Mouse (Mus musculus) hindbrain, embryonic 12.5 days (tissue): ENCODE data around the gene Paf1. TPM values are rescaled to one million over a fixed set of nuclear protein-coding genes. Genes with fewer than 3 reads are reported as not detected.

ENCODE experiments used
- ATAC-seq: fragments of 200-750 bp; cut with Nextera tagmentation; 2 replicates; pipeline ENCODE4 v1.8.0; 2017; ENCODE audit warnings: moderate TSS enrichment; ENCODE audit not compliant: low FRiP score
- H3K27ac ChIP-seq: fragments of 300-500 bp; sonication (generic); 2 replicates; pipeline ENCODE4 v1.5.1; 2016; ENCODE audit warnings: mild to moderate bottlenecking
- H3K27me3 ChIP-seq: fragments of 300-500 bp; sonication (generic); 2 replicates; pipeline ENCODE4 v1.6.1; 2016; ENCODE audit warnings: mild to moderate bottlenecking
- H3K36me3 ChIP-seq: fragments of 300-500 bp; sonication (generic); 2 replicates; pipeline ENCODE4 v1.6.1; 2016; ENCODE audit warnings: mild to moderate bottlenecking
- H3K4me1 ChIP-seq: fragments of 300-500 bp; sonication (generic); 2 replicates; pipeline ENCODE4 v1.6.1; 2016
- H3K4me2 ChIP-seq: fragments of 300-500 bp; sonication (generic); replicated peaks from 2 replicates; pipeline ENCODE4 v1.6.1; 2016; ENCODE audit warnings: mild to moderate bottlenecking
- H3K4me3 ChIP-seq: fragments of 300-500 bp; sonication (generic); 2 replicates; pipeline ENCODE4 v1.5.1; 2016; ENCODE audit warnings: mild to moderate bottlenecking
- H3K9ac ChIP-seq: fragments of 300-500 bp; sonication (generic); 2 replicates; pipeline ENCODE4 v1.6.1; 2016; ENCODE audit warnings: mild to moderate bottlenecking, moderate library complexity
- H3K9me3 ChIP-seq: fragments of 300-500 bp; sonication (generic); replicated peaks from 2 replicates; pipeline ENCODE4 v1.6.1; 2016; ENCODE audit warnings: mild to moderate bottlenecking
- WGBS: fragments of 180-500 bp; shearing (Covaris S2); methylation state at CpG from one replicate; pipeline ENCODE4 v1.1.7; 2016; 5-methylcytosine and 5-hydroxymethylcytosine counted together
- polyA plus RNA-seq: library from polyadenylated mRNA; unstranded; fragments of >200 nt; fragmentation: Nextera tagmentation; extraction: Ambion mirVana; gene quantifications from 2 replicates; pipeline ENCODE4 v1.2.1, GENCODE M21; 2016

Gene Paf1
- polyA plus RNA-seq, 1 experiment from 2014 or later: 85.9 TPM

GRCm38 (mm10) chr7:28393272-28393951 lies 661 bp downstream of the Paf1 start:
- ATAC-seq: no peak; the same call in 1 of the 2 replicates
- no peaks in the 10 kb centered on the region for H3K9me3 ChIP-seq
- peaks cover 18% of the 10 kb centered on the region for H3K4me1 ChIP-seq
- H3K4me3 ChIP-seq: peak overlapping the region; percentile 91
- no peaks in the 10 kb centered on the region for H3K27me3 ChIP-seq
- peak overlapping the region; percentile 99 for H3K4me2 ChIP-seq
- WGBS: 6% methylated on average over 22 of the region's 22 CpGs
- peaks cover 54% of the 10 kb centered on the region for H3K36me3 ChIP-seq
- peak overlapping the region; percentile 86 for H3K27ac ChIP-seq
- peak overlapping the region; percentile 76 for H3K9ac ChIP-seq

DNA sequence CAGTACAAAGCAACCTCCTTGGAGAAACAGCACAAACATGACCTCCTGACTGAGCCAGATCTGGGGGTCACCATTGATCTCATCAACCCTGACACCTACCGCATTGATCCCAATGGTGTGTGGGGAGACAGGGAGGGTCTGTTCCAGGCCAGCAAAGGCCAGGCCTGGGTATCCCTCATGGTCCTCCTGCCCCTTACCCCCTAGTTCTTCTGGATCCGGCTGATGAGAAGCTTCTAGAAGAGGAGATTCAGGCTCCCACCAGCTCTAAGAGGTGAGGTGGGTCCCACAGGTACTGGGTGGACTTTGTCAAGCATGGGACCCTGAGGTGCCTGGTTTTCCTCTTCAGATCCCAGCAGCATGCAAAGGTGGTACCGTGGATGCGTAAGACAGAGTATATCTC lies 2.7 kb downstream of the Paf1 start:
- Histone ChIP-seq H3K27me3 (no peaks in the 10 kb centered on the region), H3K4me1 (peaks cover 18% of the 10 kb centered on the region), H3K36me3 (peaks cover 51% of the 10 kb centered on the region), H3K4me2 (no peak overlapping the region), H3K27ac (no peak overlapping the region), H3K4me3 (no peak overlapping the region), H3K9me3 (no peaks in the 10 kb centered on the region), H3K9ac (no peak overlapping the region)
- ATAC-seq: no peak
- 95% methylated on average over 4 of the region's 4 CpGs for WGBS

GRCm38 (mm10) chr7:28398000-28398399 lies 5.2 kb downstream of the Paf1 start:
- H3K9me3 ChIP-seq: no peaks in the 10 kb centered on the region
- WGBS: 72% methylated on average over 3 of the region's 3 CpGs
- peaks cover 72% of the 10 kb centered on the region for H3K36me3 ChIP-seq
- no peak overlapping the region for H3K4me2 ChIP-seq
- H3K9ac ChIP-seq: no peak overlapping the region
- ATAC-seq: no peak
- no peak overlapping the region for H3K4me3 ChIP-seq
- H3K27me3 ChIP-seq: no peaks in the 10 kb centered on the region
- no peak overlapping the region for H3K27ac ChIP-seq
- H3K4me1 ChIP-seq: peaks cover 9% of the 10 kb centered on the region

DNA sequence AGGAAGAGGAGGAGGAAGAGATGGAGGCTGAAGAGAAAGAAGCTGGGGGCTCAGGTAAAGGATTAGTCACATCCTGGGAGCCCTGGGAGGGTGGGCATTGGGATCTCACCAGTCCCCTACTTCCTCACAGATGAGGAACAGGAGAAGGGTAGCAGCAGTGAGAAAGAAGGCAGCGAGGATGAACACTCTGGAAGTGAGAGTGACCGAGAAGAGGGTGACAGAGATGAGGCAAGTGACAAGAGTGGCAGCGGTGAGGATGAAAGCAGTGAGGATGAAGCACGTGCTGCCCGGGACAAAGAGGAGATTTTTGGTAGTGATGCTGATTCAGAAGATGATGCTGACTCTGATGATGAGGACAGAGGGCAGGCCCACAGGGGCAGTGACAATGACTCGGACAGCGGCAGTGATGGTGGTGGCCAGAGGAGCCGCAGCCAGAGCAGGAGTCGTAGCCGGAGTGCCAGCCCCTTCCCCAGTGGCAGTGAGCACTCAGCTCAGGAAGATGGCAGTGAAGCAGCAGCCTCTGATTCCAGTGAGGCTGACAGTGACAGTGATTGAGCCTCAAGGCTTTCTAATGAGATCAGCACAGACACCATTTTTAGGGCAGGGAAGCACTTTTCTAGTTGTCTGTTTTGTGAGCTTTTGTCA lies 6.1 kb downstream of the Paf1 start:
- Histone ChIP-seq H3K36me3 (peaks cover 80% of the 10 kb centered on the region), H3K9ac (no peak overlapping the region)
- WGBS: 91% methylated on average over 10 of the region's 10 CpGs

GRCm38 (mm10) chr7:28401030-28401429 lies 8.3 kb downstream of the Paf1 start:
- H3K27ac ChIP-seq: no peak overlapping the region
- no peaks in the 10 kb centered on the region for H3K4me1 ChIP-seq
- H3K4me2 ChIP-seq: no peak overlapping the region
- ATAC-seq: no peak
- H3K4me3 ChIP-seq: no peak overlapping the region
- no peaks in the 10 kb centered on the region for H3K27me3 ChIP-seq
- no peak overlapping the region for H3K9ac ChIP-seq
- no peaks in the 10 kb centered on the region for H3K9me3 ChIP-seq
- WGBS: 100% methylated on average over 1 of the region's 1 CpGs
- peaks cover 89% of the 10 kb centered on the region for H3K36me3 ChIP-seq

More for the DNA sequence above, 6.1 kb downstream of the Paf1 start:
- no peaks in the 10 kb centered on the region for H3K9me3 ChIP-seq
- H3K4me1 ChIP-seq: peaks cover 3% of the 10 kb centered on the region
- H3K27ac ChIP-seq: no peak overlapping the region
- no peaks in the 10 kb centered on the region for H3K27me3 ChIP-seq
- H3K4me2 ChIP-seq: no peak overlapping the region
- ATAC-seq: no peak
- no peak overlapping the region for H3K4me3 ChIP-seq

- ATAC-seq: no peak
- H3K4me3 ChIP-seq: no peak overlapping the region
- 86% methylated on average over 3 of the region's 3 CpGs for WGBS
- no peak overlapping the region for H3K4me2 ChIP-seq
- H3K4me1 ChIP-seq: no peaks in the 10 kb centered on the region
- H3K9me3 ChIP-seq: no peaks in the 10 kb centered on the region
- H3K27ac ChIP-seq: no peak overlapping the region
- no peak overlapping the region for H3K9ac ChIP-seq
- peaks cover 89% of the 10 kb centered on the region for H3K36me3 ChIP-seq
- H3K27me3 ChIP-seq: no peaks in the 10 kb centered on the region
Observed at GRCm38 (mm10) chr7:28401942-28402341, 9.2 kb downstream of the Paf1 start.

DNA sequence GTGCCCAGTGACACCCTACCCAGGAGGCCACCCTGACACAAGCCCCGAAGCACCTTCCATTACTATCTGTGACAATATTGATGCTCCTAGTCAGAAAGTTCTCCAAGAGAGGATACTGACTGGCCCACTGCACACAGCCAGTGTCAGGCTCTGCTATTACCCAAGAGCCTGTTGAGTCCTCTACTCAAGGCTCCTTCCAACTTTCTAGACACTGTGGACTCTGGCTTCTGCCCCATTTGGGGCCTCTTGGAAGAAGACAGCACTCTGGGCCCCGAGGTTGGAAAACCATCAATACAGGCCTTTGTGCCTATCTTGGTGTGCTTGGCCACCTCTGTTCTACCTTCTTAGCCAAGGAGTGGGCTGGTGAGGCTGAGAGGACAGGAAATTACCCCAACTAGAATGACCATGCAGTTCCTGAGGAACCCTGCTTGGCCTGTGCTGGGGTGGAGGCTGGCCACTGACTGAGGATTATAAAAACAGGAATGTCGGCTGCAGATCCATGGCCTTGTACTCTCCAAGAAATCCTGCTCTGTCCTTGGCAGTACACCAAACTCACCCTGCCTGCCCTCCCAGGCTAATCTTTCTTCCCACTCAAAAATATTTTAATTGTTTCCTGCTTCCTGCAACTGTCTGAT lies 18.2 kb downstream of the Paf1 start:
- H3K27me3 ChIP-seq: no peaks in the 10 kb centered on the region
- no peak overlapping the region for H3K27ac ChIP-seq
- H3K9me3 ChIP-seq: no peaks in the 10 kb centered on the region
- no peak for ATAC-seq
- peaks cover 87% of the 10 kb centered on the region for H3K36me3 ChIP-seq
- H3K4me2 ChIP-seq: no peak overlapping the region
- no peak overlapping the region for H3K9ac ChIP-seq
- no peaks in the 10 kb centered on the region for H3K4me1 ChIP-seq
- no peak overlapping the region for H3K4me3 ChIP-seq
- 86% methylated on average over 3 of the region's 3 CpGs for WGBS

DNA sequence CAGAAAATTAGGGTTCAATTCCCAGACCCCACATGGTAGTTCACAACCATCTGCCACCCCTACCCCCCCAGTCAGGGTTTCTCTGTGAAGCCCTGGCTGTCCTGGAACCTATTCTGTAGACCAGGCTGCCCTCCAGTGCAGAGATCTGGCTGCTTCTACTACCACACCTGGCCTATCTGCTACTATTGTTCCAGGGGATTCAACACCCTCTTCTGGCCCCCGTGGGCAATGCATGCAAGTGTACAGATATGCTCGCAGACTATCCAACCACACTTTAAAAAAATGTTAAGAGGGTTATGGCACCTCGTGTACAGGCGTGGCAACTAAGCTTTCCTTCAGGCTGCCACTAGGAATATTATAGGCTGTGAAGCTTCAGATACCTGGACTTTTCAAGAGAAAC lies 20.1 kb downstream of the Paf1 start:
- Histone ChIP-seq H3K9ac (no peak overlapping the region), H3K27ac (no peak overlapping the region), H3K4me1 (no peaks in the 10 kb centered on the region), H3K9me3 (no peaks in the 10 kb centered on the region), H3K36me3 (peaks cover 82% of the 10 kb centered on the region), H3K27me3 (no peaks in the 10 kb centered on the region), H3K4me2 (no peak overlapping the region), H3K4me3 (no peak overlapping the region)
- no peak for ATAC-seq
- 89% methylated on average over 4 of the region's 4 CpGs for WGBS

- ATAC-seq: no peak
- peaks cover 83% of the 10 kb centered on the region for H3K36me3 ChIP-seq
- no peaks in the 10 kb centered on the region for H3K9me3 ChIP-seq
Observed at GRCm38 (mm10) chr7:28417368-28417767, 24.6 kb downstream of the Paf1 start.

GRCm38 (mm10) chr7:28418096-28418670 lies 25.4 kb downstream of the Paf1 start:
- Histone ChIP-seq H3K27ac (no peak overlapping the region), H3K36me3 (peaks cover 83% of the 10 kb centered on the region), H3K4me1 (no peaks in the 10 kb centered on the region), H3K27me3 (no peaks in the 10 kb centered on the region), H3K4me2 (no peak overlapping the region), H3K4me3 (no peak overlapping the region), H3K9ac (no peak overlapping the region), H3K9me3 (no peaks in the 10 kb centered on the region)
- 90% methylated on average over 8 of the region's 8 CpGs for WGBS
- no peak for ATAC-seq

More at GRCm38 (mm10) chr7:28417368-28417767, 24.6 kb downstream of the Paf1 start:
- no peak overlapping the region for H3K27ac ChIP-seq
- H3K4me3 ChIP-seq: no peak overlapping the region
- no peak overlapping the region for H3K9ac ChIP-seq
- H3K4me1 ChIP-seq: no peaks in the 10 kb centered on the region
- H3K4me2 ChIP-seq: no peak overlapping the region
- no peaks in the 10 kb centered on the region for H3K27me3 ChIP-seq

- peaks cover 82% of the 10 kb centered on the region for H3K36me3 ChIP-seq
- no peak for ATAC-seq
- no peaks in the 10 kb centered on the region for H3K9me3 ChIP-seq
- H3K4me2 ChIP-seq: no peak overlapping the region
- H3K27ac ChIP-seq: no peak overlapping the region
- H3K27me3 ChIP-seq: no peaks in the 10 kb centered on the region
- WGBS: 96% methylated on average over 2 of the region's 2 CpGs
- no peak overlapping the region for H3K9ac ChIP-seq
- H3K4me3 ChIP-seq: no peak overlapping the region
- H3K4me1 ChIP-seq: no peaks in the 10 kb centered on the region
Observed at GRCm38 (mm10) chr7:28419416-28419815, 26.7 kb downstream of the Paf1 start.

DNA sequence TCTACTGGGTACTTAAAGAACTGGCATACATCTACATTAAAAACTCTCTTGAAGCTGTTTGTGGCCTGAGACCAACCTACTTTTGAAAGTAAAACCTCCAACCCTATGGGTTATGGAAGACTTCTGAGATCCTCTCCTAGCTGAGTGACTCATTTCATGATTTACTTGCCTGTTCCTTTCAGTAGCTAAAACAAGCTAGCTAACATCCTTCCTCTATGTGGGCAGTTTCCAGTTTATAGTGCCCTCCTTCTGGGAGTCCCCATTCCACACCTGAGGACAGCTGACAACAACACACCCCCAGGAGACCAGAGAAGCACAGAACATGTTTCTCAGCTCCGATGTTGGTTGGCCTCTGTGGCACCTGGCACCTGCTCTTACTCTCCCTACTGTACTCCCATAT lies 30.3 kb downstream of the Paf1 start:
- H3K4me2 ChIP-seq: no peak overlapping the region
- H3K4me3 ChIP-seq: no peak overlapping the region
- H3K36me3 ChIP-seq: peaks cover 58% of the 10 kb centered on the region
- no peak for ATAC-seq
- WGBS: 92% methylated on average over 1 of the region's 1 CpGs
- H3K9ac ChIP-seq: no peak overlapping the region
- no peak overlapping the region for H3K27ac ChIP-seq
- H3K9me3 ChIP-seq: no peaks in the 10 kb centered on the region
- H3K4me1 ChIP-seq: no peaks in the 10 kb centered on the region
- H3K27me3 ChIP-seq: no peaks in the 10 kb centered on the region
